Mouse (Mus musculus) lung, adult 18-20 months (tissue): ENCODE data around the gene Dner.

ENCODE experiments used
- DNase-seq, 2 experiments: peaks; one replicate each; pipeline ENCODE4 v3.0.0; 2022; ENCODE audit warnings: mixed read lengths in 2 of 2

The Dner gene

DNA sequence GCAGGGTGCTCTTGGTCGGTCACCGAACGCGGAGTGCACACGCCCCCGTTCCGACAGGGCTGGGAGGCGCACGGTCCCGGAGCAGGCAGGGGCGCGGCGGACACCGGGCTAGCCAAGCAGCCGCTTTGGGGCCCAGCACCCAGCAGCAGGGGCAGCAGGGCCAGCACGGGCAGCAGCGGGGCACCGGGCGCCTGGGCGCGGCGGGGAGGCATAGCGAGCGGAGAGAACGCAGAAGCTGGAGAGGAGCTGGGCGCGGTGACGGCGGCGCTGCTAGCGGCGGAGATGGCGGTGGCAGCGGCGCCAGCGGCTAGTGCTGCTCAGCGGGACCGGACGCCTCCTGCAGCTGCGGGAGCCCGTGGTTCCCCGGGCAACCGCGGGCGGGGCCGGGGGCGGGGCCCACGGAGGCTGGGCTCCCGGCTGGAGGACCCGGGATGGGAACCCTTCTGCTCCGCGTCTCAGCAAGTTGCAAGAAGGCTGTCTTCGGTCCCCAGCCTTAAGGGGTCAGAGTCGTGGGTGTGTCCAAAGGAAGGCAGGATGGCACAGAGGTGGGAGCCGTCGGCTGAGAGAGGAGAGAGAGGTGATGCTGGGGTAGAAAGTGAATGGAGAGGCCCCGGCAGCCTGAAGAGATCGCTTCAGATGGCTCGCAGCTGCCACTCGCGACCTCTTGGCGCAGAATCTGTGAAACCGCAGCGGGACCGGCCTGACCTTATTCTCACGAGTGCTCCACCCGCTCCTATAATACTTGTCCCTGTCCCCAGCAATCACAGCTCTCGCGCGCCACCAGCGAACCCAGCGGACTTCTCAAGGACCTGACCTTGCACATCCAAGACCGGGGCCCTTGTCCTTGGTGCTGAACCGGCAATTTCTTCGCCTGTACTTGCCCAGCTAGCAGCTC is at the start of gene Dner:
Gene Dner (minus strand): TSS at position 705 of the 895 bp plus-strand sequence.
- DNase-seq, result peak; percentile 49 to 60

DNA sequence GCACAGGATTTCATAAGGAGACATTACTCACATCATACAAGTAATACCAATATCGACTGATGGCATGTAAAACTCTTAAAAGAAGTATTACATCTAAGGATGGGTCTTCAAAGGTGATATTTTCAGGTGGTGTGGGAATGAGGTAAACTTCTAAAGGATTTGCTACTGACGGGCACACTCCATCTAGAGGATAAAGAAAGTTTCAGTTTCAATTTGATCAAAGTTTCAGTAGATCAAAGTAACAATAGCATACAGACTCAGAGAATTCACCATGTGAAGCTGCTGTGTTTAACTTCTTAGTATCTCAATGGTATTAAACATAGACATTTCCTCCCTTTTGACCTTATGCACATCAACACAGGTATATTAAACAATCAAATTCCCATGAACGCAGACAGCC is 46.1 kb upstream of the Dner start:
- DNase-seq, result no peak

DNA sequence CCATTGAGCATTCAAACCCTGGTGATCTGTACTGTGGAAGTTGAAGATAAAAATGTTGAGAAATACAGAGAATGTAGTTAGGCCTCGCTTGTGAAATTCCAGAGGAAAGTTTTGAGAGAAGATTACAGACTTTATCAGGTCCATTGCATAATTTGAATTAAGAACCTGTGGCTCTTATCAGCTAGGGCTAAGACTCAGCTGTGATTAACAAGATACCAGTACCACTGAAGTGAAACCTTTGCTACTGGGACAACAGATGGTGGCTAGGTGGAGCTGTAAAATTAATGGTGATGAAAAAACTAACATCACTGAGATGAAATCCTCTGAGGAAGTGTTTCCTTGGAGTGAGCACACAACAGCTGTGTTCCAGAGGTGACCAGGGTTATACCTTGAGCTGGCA is 44.1 kb upstream of the Dner start:
- DNase-seq, result no peak

DNA sequence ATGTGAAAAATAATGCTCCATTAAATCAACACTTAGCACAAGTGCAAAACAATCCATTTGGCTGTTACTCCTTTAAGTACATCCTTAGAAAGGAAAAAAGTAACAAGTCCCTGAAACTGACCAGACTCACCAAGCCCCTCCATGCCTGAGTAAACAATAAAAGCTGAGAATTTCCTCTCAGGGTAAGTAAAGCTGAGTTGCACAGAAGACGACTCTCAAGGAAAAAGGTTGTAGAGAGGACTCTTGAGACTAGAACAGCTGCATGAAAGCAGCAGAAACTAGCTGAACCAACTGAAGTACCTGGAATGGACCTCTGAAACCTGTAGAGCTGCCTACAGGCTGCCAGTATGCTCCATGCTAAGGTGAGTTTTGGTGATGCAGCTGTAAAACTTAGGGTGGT is 41.1 kb upstream of the Dner start:
- no peak for DNase-seq

DNA sequence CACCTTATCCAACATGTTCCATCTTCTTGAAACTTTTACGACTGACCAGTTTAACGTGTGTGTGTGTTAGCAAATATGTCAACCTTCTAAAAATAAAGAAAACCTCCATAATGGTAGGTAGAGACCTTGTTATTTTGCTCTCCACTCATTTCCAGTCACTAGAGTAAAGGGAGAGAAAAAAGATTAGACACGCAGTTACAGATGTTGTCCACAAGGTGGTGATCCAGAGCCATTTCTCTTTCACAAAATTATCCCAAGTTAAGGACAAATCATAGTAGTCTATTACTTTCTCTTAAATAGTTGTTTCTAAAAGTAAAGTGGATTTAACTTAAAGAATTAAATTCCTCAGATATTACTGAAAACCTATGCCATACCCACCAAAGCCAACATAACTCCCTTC is 37.8 kb upstream of the Dner start:
- DNase-seq, result no peak

DNA sequence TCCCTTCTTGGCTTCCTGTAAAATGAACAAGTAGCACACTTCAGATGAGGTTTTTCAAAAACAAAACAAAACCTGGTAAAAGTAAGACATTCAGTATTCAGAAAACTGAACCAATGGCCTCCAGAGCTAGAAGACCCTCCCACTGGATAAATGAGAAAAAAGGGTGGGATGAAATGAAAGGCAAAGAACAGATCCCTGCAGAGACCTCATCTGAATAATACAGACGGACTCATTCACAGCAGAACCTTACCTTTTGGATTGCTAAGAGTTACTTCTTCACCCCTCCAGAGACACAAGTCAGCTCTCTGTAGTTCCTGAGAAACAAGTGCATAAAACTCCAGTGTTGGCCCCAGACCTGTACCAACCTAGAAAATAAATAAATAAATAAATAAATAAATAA is 35.7 kb upstream of the Dner start:
- DNase-seq, result no peak

DNA sequence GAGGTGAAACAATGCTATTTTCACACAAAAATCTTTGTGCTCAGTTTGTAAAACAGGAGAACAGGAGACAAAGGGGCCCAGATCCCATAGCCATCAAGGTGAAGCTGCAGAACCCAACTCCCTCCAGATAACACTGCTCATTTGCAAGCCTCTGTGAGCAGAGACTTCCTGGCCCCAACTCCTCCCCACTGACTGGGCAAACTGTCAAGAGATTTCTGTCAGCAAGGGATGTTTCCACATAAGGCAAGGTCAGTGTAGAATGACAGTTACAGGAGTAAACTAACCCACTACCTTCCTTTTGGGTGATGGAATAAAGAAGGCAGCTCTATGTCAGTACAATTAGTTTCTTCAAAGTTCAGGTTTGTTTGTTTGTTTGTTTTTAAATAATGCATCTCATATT is 26.8 kb upstream of the Dner start:
- DNase-seq, result no peak

DNA sequence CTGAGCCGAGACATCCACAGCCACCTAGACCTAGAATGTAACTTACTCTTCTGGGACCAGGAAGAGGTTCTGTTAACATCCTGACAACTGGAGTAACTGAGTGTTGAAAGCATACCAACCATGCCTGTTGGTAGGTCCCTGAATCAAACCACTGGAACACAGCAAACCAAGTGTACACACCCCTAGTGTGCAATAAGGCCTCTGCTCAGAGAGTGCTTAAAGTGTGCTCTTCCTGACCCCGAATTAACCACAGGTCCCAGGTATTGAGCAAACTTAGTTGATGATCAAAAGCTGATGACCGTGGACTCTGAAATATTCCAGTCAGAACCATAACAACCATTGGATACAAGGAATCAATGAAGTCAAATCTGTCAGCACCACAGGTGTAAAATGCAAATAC is 26.4 kb upstream of the Dner start:
- no peak for DNase-seq

DNA sequence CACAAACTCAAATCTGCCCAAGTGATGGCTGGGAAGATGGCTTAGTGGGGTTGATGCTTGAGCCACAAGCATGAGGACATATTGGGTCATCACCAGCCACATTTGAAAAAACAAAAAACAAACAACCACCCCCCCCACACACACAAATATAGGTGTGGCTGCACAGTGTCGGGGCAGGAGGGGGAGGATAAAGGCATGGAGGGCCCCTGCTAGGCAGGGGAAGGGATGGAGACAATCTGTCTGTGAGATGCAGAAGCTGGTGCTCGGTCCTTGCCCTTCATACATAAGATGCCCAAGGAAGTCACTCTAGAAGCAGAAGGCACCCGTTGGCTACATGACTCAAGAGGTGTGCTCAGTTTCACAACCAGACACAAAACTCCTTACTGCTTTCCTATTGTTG is 25.9 kb upstream of the Dner start:
- no peak for DNase-seq

DNA sequence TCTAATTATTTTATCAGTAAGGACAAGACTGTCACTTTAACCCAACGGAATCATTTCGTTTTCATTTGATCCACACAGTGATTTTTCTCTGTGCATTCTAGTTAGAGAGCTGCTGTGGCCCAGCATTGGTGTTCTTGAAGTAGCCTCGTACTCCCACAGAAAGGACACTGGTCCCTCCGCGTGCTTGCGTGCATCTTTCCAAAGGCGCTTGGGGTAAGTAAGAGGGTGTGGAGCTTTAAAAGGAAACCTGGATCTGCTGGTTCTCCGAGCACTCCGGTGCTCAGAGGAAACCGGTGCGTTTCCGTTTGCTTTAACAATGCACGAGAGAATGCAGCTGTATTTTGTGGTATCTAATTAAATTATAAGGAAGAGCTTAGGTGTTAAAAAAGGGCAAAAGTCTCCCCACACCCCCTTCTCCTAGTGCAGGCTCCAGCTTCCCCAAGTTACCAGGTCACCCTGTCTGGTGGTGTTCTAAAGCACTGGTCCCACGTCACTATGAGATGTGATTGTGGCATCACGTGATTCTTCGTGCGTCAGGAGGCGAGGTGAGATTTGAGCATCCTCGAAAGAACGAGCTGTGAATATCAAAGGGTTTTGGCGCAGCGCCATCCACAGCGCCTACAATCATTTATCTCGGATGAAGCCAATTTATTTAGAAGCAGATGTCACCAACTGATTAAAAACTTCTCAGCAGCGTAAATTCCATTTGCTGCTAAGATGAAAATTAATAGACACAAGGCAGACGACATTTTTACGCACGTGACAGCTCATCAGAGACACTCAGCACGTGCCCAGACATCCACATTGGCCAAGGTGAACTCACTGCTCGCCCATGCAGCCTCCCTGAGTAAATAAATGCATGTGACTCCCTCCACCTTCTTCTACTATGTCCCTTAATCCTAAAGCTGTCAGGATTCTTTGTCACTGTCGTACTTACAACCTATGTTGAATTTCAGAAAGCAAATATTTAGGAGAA is 14.1 kb upstream of the Dner start:
- DNase-seq, result no peak

DNA sequence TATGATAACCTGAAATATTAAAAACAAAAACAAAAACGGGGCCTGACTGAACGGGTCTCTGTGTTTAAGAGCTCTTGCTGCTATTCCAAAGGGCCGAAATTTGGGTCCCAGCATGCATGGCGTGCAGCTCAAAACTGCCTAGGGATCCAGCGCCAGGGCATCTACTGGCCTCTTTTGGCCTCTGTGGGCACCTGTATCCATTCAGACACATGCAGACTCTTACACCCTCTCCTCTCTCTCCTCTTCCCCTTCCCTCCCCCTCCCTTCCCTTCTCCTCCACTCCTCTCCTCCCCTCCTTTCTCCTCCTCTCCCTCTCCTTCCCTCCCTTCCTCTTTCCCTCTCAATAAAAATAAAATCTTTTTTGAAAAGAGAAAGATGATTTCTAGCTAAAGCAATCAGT is 13.4 kb upstream of the Dner start:
- no peak for DNase-seq

DNA sequence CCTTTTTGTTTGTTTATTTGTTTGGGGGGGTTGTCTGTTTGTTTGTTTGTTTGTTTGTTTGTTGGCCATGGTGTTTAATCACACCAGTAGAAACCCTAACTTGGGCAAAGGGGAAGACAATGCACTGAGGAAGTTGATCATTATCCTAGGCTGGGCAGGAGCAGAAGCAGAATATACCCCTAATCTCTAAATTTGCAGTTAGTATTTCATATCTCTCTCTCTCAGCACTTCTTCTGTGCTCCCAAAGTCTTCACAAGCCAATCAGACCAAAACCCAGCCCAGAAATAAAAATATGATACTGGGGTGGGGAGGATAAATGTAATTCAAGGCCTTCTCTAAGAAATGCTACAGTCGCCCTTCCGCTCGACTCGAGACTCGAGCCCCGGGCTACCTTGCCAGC is 4.2 kb upstream of the Dner start:
- DNase-seq, result no peak

DNA sequence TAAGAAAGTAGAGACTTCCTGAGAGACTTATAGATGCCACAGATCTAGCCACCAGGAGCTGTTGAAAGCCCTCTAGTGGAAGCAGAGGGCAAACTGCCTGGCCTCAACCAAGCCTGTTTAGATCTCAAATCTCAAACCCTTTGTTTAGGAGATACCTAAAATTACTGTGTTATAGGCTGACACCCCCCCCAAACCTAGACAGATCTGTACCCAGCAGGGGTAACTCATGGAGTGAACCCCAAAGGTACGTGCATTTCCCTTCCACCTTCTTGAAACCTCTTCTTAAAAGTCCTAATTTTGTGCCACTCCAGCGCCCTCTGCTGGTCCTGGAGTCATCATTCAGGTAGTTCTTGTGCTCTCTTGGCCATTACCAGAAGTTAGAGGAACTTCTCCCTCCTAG is 1.1 kb upstream of the Dner start:
- peak in 1 of 2 experiments; percentile 9 for DNase-seq

DNA sequence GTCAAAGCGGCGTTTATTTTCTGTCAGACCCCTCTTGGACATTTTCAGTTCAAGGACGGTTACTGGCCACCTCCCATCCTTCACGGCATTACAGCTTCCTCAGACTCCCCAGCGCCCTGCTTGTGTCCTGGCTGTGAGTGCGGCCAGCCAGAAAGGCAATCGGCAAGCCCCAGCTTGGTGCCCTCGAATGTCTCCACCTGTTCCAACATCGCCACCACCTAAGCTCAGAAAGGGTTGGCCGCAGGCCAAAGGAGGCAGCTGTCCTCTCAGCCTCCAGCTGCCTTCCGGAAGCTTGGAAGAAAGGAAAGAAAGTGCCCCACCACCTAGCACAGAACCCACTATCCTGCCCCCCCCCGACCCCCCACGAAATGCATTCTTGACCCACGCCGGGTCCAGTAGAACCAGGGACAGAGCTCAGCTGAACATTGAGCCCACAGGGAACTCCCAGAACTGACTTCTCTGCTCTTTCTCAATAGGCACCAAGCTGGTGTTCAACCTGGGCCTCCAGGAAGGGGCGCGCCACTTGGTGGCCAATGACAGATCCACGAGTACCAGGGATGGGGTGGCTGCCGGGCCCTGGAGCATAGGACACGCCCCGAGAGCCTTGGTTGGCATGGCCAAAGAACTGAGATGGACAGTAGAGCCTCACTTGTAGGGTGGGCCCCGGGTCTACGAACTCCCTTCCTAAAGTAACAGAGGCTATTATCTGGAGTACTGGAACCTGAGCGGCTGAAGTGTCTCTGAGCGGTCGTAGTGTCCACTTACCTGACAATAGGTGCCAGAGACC is 1.1 kb downstream of the Dner start:
- no peak for DNase-seq

DNA sequence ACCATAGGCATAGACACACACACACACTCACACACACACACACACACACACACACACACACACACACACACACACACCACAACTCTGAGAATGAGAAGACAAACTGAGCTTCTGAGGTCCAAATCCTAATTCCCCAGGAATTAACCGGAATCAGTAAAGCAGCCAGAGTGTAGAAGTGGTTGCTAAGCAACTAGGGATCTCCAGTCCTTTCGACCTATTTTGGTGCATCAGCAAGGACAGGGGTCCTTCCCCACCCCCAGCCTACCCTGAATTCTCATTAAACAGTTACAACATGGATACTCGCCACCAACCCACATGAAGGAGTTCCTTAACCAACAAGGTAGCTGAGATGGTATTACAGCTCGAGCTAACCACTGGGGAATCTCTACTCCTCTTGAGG is 18.1 kb downstream of the Dner start:
- DNase-seq, result no peak

DNA sequence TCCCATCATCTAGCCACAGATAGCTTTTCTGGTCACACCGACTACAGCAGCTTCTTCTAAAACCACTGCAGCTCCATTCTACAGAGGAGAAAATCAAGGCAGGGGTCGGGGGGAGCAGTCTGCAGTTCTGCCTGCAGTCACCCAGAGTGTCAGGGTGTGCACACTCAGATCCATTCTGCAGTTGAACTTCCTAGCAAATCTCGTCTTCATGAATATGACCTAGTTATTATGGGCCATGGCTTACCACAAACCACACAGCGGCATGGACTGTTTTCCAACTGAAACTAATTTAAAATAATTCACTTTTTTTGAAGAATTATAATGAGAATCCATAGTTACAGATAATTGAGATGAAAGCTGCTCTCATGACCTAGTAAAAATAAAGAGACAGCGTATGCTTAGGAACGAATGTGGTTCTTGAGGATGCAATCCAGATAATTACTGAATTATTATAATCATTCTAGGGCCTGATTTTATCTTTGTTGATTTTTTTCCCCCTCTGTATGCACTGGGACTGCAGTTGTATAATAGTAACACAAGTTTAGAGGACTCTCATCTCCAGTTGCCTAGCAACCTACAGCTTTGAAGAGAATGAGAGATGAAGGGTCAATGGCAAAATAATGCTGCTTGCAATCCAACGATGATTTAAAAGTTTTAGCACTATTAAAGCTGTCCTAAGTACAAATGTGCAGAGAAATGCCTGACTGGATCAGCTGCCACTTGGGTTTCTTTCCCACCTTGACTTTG is 27.7 kb downstream of the Dner start:
- no peak for DNase-seq

DNA sequence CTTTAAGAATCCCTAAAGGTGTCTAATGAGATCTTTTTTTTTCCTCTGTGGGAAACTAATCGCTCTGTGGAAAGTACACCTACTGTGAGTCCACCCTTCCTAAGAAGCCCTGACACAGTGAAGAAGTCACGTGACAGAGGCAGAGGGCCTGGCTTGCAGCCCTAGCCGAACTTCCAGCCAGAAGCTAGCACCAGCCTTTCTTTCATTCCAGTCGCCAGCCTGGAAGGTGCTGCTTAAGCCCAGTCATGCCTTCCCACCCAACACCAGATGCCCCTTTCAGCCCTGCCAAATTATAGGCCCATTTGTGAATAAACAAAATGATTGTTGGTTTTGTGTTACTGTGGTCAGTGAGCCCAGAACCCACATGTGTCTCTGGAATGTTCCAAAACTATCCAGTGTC is 28.4 kb downstream of the Dner start:
- no peak for DNase-seq

DNA sequence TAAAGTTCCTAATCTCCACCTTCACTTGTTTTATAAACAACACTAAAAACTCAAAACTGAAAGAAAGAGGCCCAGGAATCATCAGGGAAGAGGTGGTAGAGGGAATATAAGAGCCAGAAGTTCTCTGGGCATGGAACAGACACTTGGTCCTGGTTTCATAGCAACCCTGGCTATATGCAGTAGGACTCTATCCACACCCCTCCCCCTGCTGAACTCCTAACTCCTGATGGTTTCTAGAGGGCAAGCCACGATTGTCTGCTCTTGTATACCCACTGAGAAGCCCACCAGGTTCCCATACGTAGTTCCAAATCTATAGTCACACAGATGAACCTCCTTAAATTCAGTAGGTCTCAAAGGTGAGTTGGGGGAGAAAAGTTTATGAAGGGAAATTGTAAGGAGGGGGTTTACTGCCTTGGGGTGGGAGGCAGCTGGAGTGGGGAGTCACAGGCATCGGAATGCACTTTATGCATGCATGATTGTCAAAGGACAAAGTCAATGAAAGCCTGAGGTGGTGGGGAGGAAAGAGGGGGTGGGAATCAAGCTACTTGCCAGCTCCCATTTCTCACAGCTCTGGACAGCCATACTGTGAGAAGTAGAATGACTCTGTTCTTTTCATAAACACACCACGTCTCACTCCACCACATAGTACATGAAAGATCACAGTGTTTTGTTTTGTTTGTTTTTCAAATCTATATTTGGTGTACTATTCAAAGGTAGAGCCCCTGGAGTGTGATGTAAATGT is 31.5 kb downstream of the Dner start:
- DNase-seq, result no peak

DNA sequence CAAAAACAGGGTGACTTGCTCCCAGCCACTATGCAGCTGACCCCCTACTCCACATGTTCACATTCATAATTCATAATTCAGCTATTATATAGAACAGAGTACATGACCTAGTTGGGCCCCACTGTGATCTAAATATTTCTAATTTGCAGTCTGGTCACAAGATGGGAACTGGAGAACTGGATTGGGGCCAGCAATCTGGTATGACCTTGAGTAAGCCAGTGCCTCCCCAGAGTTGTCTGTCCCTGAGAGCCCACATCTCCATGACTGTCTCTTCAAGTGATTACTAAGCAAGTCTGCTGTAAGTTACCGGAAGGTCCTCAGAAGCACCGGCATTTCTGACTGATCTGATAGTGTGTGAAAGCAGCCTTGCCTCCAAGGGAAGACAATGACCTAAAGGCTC is 49.2 kb downstream of the Dner start:
- DNase-seq, result no peak

DNA sequence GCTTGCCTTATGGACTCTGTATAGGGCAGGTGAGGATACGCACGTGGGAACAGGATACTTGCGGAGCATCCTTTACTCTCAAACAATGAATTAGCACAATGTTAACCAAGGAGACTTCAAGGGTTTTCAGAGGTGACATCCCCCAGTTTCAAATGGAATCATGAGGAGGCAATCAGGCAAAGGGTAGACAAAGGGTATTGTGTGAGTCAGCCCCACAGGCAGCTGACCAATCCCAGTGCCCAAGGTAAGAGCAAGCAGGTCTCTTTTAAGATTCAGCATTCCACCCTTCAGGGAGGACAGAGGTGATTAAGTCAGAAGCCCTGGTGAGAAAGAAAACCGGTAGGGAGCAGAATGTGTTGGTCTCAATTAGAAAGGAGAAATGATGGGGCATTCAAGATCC is 55.6 kb downstream of the Dner start:
- no peak for DNase-seq

DNA sequence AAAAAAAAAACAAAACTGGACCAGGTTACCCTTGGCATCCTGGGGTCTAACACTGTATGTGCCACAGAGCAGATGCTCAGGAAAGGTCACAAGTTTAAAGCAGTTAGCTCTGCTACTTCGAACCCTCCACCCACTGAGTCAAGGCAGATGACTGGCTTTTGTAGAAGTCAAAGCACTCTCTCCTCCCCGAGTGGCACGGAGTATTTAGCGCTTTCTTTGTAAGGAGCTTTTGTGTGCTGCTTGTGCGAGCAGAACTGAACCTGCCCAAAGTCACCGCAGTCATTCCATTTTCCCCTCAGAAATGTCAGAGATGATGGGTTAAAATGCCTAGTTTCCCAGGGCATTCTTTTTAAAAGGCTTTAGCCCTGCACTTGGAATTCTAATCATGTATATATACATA is 59.1 kb downstream of the Dner start:
- no peak for DNase-seq

DNA sequence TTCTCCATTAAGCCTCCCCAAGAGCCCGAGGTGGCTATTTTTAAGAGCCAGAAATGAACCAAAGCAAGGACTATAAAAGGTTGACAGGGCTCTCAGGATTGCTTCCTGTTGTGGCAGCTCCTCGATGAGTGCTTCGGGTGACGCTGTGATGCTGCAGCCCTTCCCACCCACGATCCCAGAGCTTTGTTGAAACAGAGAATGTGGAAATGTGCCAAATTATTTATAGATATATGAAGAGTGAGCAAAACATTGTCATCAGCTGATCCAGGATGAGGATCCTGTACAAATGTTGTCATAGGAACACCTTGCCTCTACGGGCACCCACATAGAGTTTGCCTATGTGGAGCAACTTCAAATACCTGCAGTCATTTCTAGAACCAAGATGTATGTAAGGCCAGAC is 67.8 kb downstream of the Dner start:
- DNase-seq, result no peak
